Mouse (Mus musculus) limb, embryonic 10.5 days (tissue): Measurements from ENCODE around the gene Mapk14. TPM values are rescaled to one million over a fixed set of nuclear protein-coding genes. Genes with fewer than 3 reads are reported as not detected.
"Not testable (repeated sequence)": the region's sequence is repeated elsewhere in the genome, so short reads cannot be mapped to it uniquely, and the experiment has no call there.

Experiments used
- DNase-seq: peaks from one replicate; pipeline ENCODE4 v3.0.0-alpha.2; 2017; ENCODE audit warnings: low spot score
- H3K27ac ChIP-seq: fragments of 300-500 bp; sonication (generic); 2 replicates; pipeline ENCODE4 v1.5.1; 2016; ENCODE audit warnings: mild to moderate bottlenecking
- H3K27me3 ChIP-seq: fragments of 300-500 bp; sonication (generic); 2 replicates; pipeline ENCODE4 v1.6.1; 2016; ENCODE audit warnings: low read depth, mild to moderate bottlenecking; ENCODE audit not compliant: poor library complexity, severe bottlenecking
- H3K36me3 ChIP-seq: fragments of 300-500 bp; sonication (generic); 2 replicates; pipeline ENCODE4 v1.6.1; 2016; ENCODE audit warnings: mild to moderate bottlenecking, moderate library complexity
- H3K4me1 ChIP-seq: fragments of 300-500 bp; sonication (generic); 2 replicates; pipeline ENCODE4 v1.6.1; 2016
- H3K4me3 ChIP-seq: fragments of 300-500 bp; sonication (generic); 2 replicates; pipeline ENCODE4 v1.5.1; 2016; ENCODE audit warnings: mild to moderate bottlenecking, moderate library complexity
- H3K9me3 ChIP-seq: fragments of 300-500 bp; sonication (generic); replicated peaks from 2 replicates; pipeline ENCODE4 v1.6.1; 2016; ENCODE audit warnings: mild to moderate bottlenecking
- WGBS: fragments of 180-500 bp; shearing (Covaris S2); methylation state at CpG from one replicate; pipeline ENCODE4 v1.1.7; 2016; 5-methylcytosine and 5-hydroxymethylcytosine counted together
- polyA plus RNA-seq: library from polyadenylated mRNA; unstranded; fragments of >200 nt; fragmentation: Nextera tagmentation; extraction: Ambion mirVana; gene quantifications from 2 replicates; pipeline ENCODE4 v1.2.1, GENCODE M21; 2016

The Mapk14 gene
- polyA plus RNA-seq, 1 experiment from 2014 or later: 47.5 TPM

DNA sequence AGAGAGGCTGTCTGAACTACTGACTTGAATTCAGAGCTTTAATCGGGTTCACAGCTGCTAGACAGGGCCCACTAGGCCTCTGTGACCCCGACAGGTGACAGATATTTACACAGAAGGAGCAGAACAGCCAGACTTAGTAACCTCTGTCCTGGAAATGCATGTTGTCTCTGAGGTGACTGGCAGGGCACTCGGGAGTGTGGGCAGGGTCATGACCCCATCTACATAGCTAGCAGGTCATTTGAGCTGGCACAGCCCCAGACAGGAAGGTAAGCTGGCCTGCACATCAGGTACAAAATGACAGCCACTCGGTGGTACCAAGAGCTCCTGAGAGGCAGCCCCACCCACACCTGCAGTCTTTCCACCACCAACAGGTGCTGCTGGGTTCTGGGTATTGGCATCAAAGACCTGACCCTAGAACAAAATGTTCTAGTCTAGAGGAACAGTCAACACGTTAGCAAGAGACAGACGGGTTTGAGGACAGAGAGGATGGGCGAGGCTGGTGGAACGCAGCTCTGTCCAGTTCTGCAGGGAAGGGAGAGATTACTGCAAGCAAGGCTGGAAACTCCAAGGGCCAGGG is 69.7 kb downstream of the Mapk14 start:
- peaks cover 5% of the 10 kb centered on the region for H3K4me1 ChIP-seq
- H3K36me3 ChIP-seq: no peaks in the 10 kb centered on the region
- WGBS: 71% methylated on average over 8 of the region's 8 CpGs
- no peak overlapping the region for H3K4me3 ChIP-seq
- DNase-seq: no peak
- no peaks in the 10 kb centered on the region for H3K9me3 ChIP-seq
- H3K27me3 ChIP-seq: no peaks in the 10 kb centered on the region
- H3K27ac ChIP-seq: no peak overlapping the region

DNA sequence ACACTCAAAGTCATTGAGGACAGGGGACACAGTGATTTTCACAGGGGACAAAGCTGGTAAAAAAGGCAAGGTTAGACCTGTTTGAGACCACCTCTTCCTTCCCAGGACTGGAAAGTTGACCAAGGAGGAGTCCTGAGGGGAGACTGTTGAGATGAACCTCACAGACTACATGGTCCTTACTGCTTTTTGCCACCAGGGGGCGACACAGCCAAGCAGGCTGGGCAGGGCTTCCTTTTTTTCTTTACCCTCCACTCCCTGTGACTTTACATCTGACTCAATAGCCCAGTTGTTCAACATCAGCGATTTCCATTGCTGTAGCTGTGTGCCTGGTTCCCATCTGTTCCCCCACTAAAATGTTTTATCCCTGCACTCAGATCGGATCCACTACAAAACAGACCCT is 70.7 kb downstream of the Mapk14 start:
- 12% methylated on average over 3 of the region's 3 CpGs for WGBS
- peaks cover 6% of the 10 kb centered on the region; the same call in 1 of the 2 replicates for H3K27me3 ChIP-seq
- peaks cover 6% of the 10 kb centered on the region; the same call in 1 of the 2 replicates for H3K4me1 ChIP-seq
- no peaks in the 10 kb centered on the region for H3K9me3 ChIP-seq
- H3K27ac ChIP-seq: no peak overlapping the region
- H3K4me3 ChIP-seq: no peak overlapping the region
- H3K36me3 ChIP-seq: no peaks in the 10 kb centered on the region
- DNase-seq: peak; percentile 78

DNA sequence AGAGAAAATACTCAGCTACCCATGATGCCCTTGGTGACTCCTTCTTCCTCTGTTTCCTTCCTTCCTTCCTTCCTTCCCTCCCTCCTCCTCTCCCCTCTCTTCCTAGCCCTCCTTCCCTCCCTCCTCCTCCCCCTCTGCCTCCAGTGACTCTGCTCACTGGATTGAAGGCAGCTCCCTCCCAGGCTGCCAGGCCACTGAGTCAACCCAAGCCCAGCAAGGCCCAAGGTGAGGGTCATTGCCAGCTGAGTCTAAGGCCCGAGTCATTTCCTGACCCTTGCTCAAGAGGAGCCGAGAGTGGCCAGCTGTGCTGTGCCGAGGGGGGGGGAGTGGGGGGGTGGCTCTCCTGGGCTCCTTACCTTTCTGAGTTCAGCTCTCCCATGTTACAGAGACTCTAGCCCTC is 75.1 kb downstream of the Mapk14 start:
- 66% methylated on average over 3 of the region's 3 CpGs for WGBS
- peaks cover 21% of the 10 kb centered on the region for H3K4me1 ChIP-seq
- no peak overlapping the region for H3K4me3 ChIP-seq
- no peak for DNase-seq
- no peak overlapping the region for H3K27ac ChIP-seq
- H3K9me3 ChIP-seq: no peaks in the 10 kb centered on the region
- peaks cover 46% of the 10 kb centered on the region for H3K27me3 ChIP-seq
- no peaks in the 10 kb centered on the region for H3K36me3 ChIP-seq

DNA sequence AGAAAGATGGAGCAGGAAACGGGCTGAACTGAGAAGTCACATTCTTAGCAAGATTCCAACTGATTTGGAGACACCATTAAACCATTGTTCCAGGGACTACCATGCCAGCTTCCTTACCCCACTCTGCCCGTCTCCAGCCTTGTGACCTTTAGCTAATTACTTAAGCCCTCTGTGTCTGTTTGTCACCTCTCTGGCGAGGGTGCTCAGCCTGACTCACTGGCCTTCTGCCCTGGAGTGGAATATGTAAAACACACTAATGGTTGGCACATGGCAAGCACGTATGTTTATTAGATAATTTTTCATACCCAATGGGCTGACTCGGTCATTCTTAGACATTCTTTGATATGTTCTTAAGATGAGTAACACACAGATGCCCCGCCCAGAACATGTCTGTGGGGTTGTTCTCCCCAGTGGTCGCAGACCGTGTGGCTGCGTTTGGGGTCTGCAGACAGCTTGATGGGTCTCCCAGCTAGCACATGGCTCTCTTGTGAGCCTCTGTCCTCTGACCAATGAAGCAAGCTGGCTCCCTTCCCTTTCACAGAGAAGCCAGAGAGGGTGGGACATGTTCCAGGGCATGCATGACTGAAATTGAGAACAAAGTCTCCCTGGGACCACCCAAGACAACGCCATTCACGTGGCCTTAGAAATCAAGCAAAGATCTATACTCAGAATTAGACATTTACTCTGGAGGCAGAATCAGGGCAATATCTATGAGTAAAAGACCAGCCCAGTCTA is 75.8 kb downstream of the Mapk14 start:
- no peak overlapping the region for H3K27ac ChIP-seq
- no peak overlapping the region for H3K4me3 ChIP-seq
- H3K27me3 ChIP-seq: peaks cover 54% of the 10 kb centered on the region
- WGBS: 80% methylated on average over 11 of the region's 11 CpGs
- no peak for DNase-seq
- H3K4me1 ChIP-seq: peaks cover 21% of the 10 kb centered on the region
- no peaks in the 10 kb centered on the region for H3K9me3 ChIP-seq
- H3K36me3 ChIP-seq: no peaks in the 10 kb centered on the region

DNA sequence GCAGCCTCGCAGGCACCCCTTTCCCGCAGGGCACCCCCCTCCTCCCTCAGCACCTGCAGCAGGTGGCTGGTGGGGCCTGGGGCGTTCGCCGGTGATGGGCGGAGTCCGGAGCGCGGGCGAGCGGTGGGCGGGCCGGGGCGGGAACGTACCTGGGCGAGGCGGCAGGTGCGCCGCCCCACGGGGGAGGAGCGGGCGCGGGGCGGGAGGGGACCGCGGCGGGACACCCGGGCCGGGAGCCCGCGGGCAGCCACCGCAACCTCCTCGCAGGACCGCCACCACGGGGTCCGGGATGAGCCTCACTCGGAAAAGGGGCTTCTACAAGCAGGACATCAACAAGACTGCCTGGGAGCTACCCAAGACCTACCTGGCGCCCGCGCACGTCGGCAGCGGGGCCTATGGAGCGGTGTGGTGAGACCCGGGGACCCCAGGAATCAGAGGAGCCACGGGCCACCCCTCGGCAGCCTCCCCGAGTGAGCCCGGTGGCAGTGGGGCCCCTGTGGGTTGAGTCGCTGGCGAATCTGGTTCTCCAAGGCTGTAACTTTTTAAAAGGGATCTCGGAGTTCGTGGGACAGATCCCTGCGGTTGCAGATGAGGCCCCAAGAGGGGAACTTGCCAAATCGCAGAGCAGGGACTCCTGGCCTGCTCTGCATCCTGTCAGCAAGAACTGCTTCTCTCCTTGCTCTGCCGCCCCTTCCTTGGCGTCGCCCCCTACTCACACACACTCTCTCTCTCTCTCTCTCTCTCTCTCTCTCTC is 78.2 kb downstream of the Mapk14 start, which contains the start of gene Mapk13:
Gene Mapk13, plus strand, starts transcription at position 177 of the 754 bp plus-strand sequence.
- DNase-seq: peak; percentile 57
- WGBS: under 1% methylated on average over 53 of the region's 58 CpGs

DNA sequence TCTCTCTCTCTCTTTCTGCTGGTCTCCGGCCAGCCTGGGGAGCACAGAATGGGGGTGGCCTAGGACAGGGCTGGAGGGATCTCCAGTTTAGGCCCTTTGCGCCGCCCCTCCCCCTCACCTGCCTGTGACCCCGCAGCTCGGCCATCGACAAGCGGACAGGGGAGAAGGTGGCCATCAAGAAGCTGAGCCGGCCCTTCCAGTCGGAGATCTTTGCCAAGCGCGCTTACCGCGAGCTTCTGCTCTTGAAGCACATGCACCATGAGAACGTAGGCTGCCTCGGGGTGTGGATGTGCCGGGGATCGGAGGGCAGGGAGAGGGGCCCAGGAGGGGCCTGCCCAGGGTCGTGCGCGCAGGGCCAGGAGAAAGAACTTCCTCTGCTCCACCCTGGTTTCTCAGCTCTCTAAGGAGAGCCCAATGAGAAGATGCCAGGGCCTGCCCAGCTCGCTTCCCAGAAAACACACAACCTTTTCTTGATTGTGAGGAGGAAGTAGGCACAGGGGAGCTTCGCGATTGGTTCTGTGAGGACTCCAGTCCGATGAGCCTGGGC is 78.8 kb downstream of the Mapk14 start:
- H3K9me3 ChIP-seq: no peaks in the 10 kb centered on the region
- peak; percentile 58 for DNase-seq
- H3K36me3 ChIP-seq: no peaks in the 10 kb centered on the region
- 3% methylated on average over 24 of the region's 24 CpGs for WGBS
- H3K27ac ChIP-seq: peak overlapping the region; percentile 50
- H3K4me3 ChIP-seq: peak overlapping the region; percentile 55
- peaks cover 56% of the 10 kb centered on the region for H3K27me3 ChIP-seq
- peaks cover 24% of the 10 kb centered on the region for H3K4me1 ChIP-seq

More for the DNA sequence above, 78.2 kb downstream of the Mapk14 start, which contains the start of gene Mapk13:
- no peaks in the 10 kb centered on the region for H3K9me3 ChIP-seq
- peak within 1 kb of the TSS; percentile 55 for H3K4me3 ChIP-seq
- H3K4me1 ChIP-seq: peaks cover 24% of the 10 kb centered on the region
- H3K27ac ChIP-seq: peak within 1 kb of the TSS; percentile 50
- H3K27me3 ChIP-seq: peaks cover 56% of the 10 kb centered on the region
- H3K36me3 ChIP-seq: no peaks in the 10 kb centered on the region

DNA sequence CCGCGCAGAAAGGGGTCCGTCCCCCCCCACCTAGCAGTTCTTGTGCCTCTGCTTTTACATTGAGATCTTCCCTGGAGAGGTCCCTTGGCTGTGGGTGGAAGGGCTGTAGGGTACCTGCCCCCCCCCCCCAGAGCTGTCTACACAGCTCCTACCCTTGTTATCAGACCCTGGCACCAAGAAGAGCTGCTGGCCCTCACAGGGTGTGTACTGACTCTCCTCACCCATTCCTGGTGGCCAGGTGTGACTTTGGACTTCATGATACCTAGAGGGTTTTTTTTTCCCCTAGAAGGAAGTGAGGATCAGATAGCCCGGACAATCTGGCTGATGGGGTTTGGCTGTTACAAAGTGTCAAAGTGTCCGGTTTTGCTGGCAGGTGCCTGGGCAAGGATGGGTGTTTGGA is 80.2 kb downstream of the Mapk14 start:
- H3K36me3 ChIP-seq: no peaks in the 10 kb centered on the region
- DNase-seq: no peak
- no peaks in the 10 kb centered on the region for H3K9me3 ChIP-seq
- H3K27me3 ChIP-seq: peaks cover 53% of the 10 kb centered on the region
- WGBS: 91% methylated on average over 5 of the region's 5 CpGs
- H3K4me3 ChIP-seq: no peak overlapping the region
- H3K4me1 ChIP-seq: peaks cover 22% of the 10 kb centered on the region
- no peak overlapping the region for H3K27ac ChIP-seq

DNA sequence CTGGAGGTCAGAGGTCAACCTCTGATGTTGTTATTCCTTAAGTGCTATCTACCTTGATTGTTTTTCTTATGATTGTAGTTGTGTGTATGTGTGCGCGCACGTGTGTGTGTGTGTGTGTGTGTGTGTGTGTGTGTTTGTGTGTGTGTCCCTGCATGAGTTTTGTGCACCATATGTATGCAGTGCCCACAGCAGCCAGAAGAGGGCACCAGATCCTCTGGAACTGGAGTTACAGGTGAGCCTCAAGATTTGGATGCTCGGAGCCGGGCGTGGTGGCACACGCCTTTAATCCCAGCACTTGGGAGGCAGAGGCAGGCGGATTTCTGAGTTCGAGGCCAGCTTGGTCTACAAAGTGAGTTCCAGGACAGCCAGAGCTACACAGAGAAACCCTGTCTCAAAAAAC is 83.2 kb downstream of the Mapk14 start:
- not testable (repeated sequence) for H3K4me3 ChIP-seq, DNase-seq, H3K36me3 ChIP-seq, H3K9me3 ChIP-seq, H3K27ac ChIP-seq
- Histone ChIP-seq H3K4me1 (peaks cover 15% of the 10 kb centered on the region), H3K27me3 (peaks cover 29% of the 10 kb centered on the region)
- 94% methylated on average over 9 of the region's 9 CpGs for WGBS

DNA sequence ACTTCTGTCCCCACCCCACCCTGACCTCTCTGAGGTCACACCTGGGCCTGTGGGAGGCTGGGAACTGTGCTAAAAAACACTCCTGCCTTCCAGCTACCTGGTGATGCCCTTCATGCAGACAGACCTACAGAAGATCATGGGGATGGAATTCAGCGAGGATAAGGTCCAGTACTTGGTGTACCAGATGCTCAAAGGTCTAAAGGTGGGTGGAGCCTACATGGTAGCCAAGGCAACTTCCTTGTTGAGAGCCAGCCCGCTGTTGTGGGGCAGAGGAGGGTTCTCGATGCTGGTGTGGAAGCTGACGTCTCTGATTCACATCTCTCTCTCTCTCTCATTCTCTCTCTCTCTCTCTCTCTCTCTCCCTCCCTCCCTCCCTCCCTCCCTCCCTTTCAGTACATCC is 84.0 kb downstream of the Mapk14 start:
- 88% methylated on average over 4 of the region's 4 CpGs for WGBS
- H3K4me1 ChIP-seq: peaks cover 6% of the 10 kb centered on the region
- H3K36me3 ChIP-seq: no peaks in the 10 kb centered on the region
- no peak for DNase-seq
- no peaks in the 10 kb centered on the region for H3K9me3 ChIP-seq
- H3K4me3 ChIP-seq: no peak overlapping the region
- H3K27me3 ChIP-seq: peaks cover 20% of the 10 kb centered on the region
- no peak overlapping the region for H3K27ac ChIP-seq

DNA sequence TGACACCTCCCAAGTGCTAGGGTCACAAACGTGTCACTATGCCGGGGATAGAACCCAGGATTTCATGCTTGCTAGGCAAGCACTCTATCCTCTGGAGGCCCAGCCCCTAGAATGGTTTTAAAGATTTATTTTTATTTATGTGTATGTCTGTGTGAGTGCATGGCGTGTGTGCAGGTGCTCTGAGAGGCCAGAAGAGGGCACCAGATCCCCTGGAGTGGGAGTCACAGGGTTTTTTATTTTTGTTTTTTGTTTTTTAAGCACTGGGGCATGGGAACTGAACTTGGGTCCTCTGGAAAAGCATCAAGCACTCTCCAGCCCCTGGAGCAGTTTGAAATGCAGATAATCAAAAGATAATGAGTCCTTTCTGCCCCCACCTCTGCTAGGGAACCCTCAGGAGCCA is 85.7 kb downstream of the Mapk14 start:
- no peak overlapping the region for H3K4me3 ChIP-seq
- DNase-seq: no peak
- no peak overlapping the region for H3K27ac ChIP-seq
- H3K27me3 ChIP-seq: peaks cover 4% of the 10 kb centered on the region; the same call in 1 of the 2 replicates
- no peaks in the 10 kb centered on the region for H3K9me3 ChIP-seq
- no peaks in the 10 kb centered on the region for H3K36me3 ChIP-seq
- 87% methylated on average over 3 of the region's 3 CpGs for WGBS
- H3K4me1 ChIP-seq: peaks cover 9% of the 10 kb centered on the region

DNA sequence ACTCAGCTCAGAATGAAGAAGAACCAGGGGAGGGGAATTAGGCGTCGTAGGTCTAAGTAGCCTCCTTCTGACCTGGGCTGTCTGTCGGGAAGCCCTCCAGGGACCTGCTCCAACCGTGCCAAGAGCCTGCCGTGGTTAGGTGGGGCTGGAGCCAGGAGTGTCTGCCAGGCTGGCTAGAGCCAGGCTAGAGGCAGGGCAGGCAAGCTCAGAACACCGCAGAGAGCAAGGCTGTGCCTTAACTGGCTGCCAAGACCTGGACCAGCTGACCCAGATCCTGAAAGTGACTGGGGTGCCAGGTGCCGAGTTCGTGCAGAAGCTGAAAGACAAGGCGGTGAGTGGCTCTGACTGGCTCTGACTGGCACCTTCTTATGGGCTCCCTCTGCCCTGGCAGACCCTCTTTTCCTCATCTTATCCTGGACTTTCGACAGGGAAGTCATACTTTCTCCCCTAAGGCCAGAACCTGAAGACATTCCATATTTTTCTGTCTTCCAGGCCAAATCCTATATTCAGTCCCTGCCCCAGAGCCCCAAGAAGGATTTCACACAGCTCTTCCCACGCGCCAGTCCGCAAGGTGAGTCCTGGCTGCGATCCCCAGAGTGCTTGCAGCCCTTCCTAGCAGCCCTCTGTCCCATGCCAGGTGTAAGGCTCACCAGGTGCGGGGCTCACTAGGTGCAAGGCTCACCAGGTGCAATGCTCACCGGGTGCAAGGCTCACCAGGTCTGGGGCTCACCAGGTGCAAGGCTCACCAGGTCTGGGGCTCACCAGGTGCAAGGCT is 86.3 kb downstream of the Mapk14 start:
- no peaks in the 10 kb centered on the region for H3K27me3 ChIP-seq
- no peak overlapping the region for H3K4me3 ChIP-seq
- H3K4me1 ChIP-seq: peaks cover 9% of the 10 kb centered on the region
- DNase-seq: no peak
- WGBS: 89% methylated on average over 16 of the region's 16 CpGs
- no peak overlapping the region for H3K27ac ChIP-seq
- H3K9me3 ChIP-seq: no peaks in the 10 kb centered on the region
- no peaks in the 10 kb centered on the region for H3K36me3 ChIP-seq

DNA sequence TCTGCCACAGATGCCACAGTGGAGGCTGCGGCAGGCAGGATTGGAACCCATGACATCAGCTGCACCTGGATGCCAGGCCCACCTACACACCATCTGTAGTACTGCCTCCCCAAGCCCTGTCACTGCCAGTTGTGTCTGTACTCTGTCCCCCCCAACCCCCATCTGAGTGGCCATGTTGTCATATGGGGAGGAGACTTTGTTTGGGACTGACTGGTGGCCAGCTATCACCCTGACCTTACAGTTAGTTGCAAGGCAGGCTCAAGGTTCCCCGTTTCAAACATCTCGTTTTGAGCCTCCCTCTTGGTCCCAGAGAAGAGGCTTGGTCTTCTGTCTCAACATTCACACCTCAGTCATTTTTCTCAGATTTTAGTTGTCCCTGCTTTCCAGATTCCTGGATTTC is 88.6 kb downstream of the Mapk14 start:
- WGBS: 93% methylated on average over 3 of the region's 3 CpGs

More for the DNA sequence above, 88.6 kb downstream of the Mapk14 start:
- H3K27me3 ChIP-seq: no peaks in the 10 kb centered on the region
- H3K27ac ChIP-seq: no peak overlapping the region
- H3K9me3 ChIP-seq: no peaks in the 10 kb centered on the region
- H3K4me1 ChIP-seq: peaks cover 6% of the 10 kb centered on the region
- DNase-seq: no peak
- no peak overlapping the region for H3K4me3 ChIP-seq
- H3K36me3 ChIP-seq: no peaks in the 10 kb centered on the region
